Mouse (Mus musculus) cortical plate, adult 2 months (tissue): ENCODE results near the gene Eef1e1.

Experiments
- CTCF ChIP-seq: fragments of 200-500 bp; IDR thresholded peaks from 2 replicates; pipeline ENCODE4 v1.5.1; 2011; ENCODE audit warnings: mild to moderate bottlenecking, control low read depth, low read length; ENCODE audit not compliant: insufficient read depth; ENCODE audit errors: extremely low read depth
- POLR2A ChIP-seq: fragments of 200-500 bp; IDR thresholded peaks from 2 replicates; pipeline ENCODE4 v1.6.1; 2011; ENCODE audit warnings: mild to moderate bottlenecking, low read length, control low read depth; ENCODE audit not compliant: insufficient read depth; ENCODE audit errors: extremely low read depth

GRCm38 (mm10) chr13:38670051-38670450, 11.2 kb upstream of the Eef1e1 start:
- no peak for TF ChIP-seq POLR2A
- no peak for TF ChIP-seq CTCF
